Mouse (Mus musculus) layer of hippocampus, postnatal 14 days (tissue): ENCODE measurements around the gene Pptc7. TPM values are rescaled to one million over a fixed set of nuclear protein-coding genes. Genes with fewer than 3 reads are reported as not detected.

Experiments
- DNase-seq, 2 experiments: peaks; one replicate each; pipeline ENCODE4 v3.0.0; 2021 to 2022; ENCODE audit warnings: low spot score in 2 of 2, mixed read lengths in 1 of 2
- long read RNA-seq, 2 experiments: library from polyadenylated mRNA; stranded (forward); transcript quantifications; one replicate each; pipeline ENCODE4 v2.0.0; 2021
- total RNA-seq, 2 experiments: library from RNA; stranded (reverse); gene quantifications; 2 replicates each; pipeline ENCODE4 v1.2.3; 2021

The Pptc7 gene
- total RNA-seq = 10 to 100 TPM; 34.8 to 35.3 TPM
- long read RNA-seq, experiment 1, full-length matches to known transcripts = 7 of 18 reads
- long read RNA-seq, experiment 1, partial matches to known transcripts = 9 of 18 reads
- long read RNA-seq, experiment 1, other reads (novel, unspliced or antisense) = 2 of 18 reads
- long read RNA-seq, experiment 2, full-length matches to known transcripts = 8 of 20 reads
- long read RNA-seq, experiment 2, partial matches to known transcripts = 1 of 20 reads
- long read RNA-seq, experiment 2, other reads (novel, unspliced or antisense) = 11 of 20 reads

DNA sequence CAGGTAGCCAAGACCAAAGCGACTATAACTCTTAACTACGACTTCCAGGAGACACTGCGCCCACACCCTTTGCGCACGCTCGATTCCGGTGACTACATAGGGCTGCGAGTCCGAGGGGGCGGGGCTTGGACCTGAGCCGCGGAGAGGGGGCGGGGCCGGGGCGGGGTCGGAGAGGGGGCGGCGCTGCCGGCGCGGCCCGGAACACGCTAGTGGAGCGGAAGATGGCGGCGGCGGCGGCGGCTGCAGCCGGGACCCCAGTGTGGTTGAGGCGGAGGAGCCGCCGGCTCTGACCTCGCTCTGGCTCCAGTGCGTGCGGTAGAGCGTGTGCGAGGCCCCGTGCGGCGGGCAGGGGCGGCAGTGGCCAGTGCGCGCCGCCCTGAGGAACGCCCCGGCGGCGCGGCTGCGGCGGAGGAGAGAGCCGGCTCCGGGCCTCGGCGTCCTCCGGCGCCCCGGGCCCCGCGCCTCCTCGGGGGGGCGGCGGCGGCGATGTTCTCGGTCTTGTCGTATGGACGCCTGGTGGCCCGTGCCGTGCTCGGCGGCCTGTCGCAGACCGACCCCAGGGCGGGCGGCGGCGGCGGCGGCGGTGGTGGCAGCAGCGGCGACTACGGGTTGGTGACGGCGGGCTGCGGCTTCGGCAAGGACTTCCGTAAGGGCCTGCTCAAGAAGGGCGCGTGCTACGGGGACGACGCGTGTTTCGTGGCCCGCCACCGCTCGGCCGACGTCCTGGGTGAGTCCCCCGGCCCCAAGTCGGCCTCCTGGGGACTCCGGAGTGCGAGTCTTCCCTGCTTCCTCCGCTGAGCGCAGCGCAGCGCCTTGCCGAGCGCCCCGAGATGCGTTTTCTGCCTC is at the start of gene Pptc7:
TSS of gene Pptc7 (plus strand) at position 183 of the 846 bp plus-strand sequence.
- DNase-seq = peak; percentile 78 to 91

GRCm38 (mm10) chr5:122235196-122235836 is 48.8 kb upstream of the Pptc7 start:
- no peak for DNase-seq

GRCm38 (mm10) chr5:122237200-122237599 is 47.0 kb upstream of the Pptc7 start:
- no peak for DNase-seq

- DNase-seq = no peak
Observed at GRCm38 (mm10) chr5:122239618-122240017, 44.5 kb upstream of the Pptc7 start.

DNA sequence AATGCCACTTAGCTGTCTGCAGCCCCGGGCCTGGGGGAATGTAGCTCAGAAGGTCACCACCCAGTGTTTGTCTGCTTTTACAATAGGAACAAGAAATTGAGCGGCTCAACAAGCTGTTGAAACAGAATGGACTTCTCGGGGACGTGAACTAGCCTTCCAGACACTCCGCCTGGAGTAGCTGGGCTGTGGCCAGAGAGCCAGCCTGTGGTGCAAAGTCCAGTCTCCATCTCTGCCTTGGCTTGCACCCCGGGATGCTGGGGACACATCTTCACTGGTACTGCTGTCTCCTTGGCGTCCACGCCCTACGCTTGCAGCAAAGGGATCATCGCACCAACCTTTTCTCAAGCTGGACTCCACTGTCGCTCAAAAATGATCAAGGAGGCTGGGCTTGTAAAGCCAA is 43.6 kb upstream of the Pptc7 start:
- DNase-seq = no peak

DNA sequence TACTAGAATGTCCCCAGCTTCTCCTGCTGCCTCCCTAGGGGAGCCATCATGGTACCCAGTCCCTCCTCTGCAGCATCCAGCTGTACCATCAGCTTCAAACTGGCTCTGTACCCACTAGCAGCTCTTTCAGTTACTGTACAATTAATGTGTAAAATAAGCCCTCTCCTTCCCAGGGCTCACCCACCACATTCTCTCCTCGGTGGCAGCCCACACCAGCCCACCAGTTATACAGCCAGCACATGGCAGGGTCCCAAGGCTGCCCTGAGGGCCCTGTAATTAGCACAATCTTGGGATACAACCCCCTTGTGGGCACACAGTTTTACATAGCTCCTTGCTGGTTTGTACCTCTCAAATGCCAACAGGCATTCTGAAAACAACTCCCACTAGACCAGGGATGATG is 43.2 kb upstream of the Pptc7 start:
- DNase-seq = no peak

DNA sequence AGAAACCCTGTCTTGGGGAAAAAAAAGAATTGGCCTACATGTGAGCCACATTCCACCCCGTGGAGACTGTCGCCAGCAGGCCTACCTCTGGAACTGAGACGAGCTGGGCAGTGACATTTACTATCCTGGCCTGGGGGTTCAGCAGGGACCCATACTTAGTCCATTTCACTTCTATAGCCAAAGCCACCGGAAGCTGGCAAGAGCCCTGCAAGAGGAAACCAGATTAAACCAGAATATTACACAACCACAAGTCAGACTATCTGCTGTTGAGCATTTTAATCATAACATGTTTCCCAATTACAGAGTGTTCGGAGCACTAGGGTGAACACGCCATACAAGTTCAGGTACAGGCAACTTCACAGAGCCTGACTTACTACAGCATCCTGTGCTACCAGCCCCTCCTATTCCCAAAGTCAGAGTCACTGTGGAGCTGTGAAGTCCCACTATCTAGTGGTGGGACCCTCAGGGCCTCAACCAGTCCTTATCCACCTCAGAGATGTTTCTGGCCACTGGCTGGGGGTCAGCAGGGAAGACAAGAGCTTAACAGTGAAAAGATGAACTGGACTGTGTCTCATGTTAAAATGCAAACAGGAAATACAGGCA is 41.5 kb upstream of the Pptc7 start:
- DNase-seq = no peak

DNA sequence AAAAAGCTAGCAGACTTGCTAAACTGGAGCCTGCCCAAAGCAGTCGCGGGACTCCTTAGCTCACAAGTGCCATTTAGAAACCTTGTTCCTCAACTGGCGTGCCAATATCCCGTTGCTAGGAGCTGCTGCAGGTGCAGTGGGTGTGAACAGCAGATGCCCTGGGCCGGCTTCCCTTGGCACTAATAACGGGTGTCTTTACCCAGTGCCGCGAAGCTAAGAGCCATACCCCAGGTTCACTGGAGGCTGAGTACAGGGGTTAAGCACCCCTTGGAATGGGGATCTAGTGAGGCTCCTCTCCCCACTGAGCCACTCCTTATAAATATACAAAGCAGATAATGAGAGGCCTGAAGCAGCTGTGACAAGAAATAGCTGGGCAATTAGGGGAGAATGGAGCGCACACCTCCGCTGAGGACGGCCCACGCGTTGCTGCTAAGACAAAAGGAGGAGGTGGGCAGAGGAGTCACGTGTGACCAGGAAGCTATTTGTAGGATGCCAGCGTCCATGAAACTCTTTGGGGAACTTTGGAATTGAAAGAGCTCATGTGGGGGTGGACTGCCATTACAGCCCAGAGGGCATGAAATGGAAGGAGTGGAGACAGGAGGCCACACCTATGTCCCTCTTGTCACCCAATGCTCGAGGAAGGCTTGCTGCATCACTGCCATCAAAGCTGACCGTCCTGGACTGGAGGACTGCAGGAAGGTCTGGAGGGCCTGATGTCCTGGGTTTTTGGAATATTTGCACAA is 40.2 kb upstream of the Pptc7 start:
- DNase-seq = no peak

DNA sequence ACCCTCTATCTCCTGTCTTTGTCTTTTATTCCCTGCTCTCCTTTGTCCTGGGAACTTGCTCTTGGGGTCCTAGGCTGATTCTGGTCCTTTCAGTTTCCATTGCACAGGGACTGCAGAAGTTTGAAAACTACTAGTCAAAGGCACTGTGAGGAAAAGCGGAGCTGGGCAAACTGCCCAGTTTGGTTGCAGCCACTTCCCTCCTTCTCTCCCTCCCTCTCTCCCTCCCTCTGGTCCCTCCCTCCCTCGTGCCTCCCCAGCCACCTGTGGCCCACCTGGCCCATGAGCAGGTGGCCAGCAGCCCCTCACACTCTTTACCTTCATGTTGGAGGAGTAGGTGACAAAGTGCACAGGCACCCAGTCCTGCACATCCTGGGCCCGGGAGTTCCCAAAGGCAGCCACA is 39.0 kb upstream of the Pptc7 start:
- DNase-seq = no peak

- no peak for DNase-seq
Observed at GRCm38 (mm10) chr5:122246547-122247167, 37.5 kb upstream of the Pptc7 start.

DNA sequence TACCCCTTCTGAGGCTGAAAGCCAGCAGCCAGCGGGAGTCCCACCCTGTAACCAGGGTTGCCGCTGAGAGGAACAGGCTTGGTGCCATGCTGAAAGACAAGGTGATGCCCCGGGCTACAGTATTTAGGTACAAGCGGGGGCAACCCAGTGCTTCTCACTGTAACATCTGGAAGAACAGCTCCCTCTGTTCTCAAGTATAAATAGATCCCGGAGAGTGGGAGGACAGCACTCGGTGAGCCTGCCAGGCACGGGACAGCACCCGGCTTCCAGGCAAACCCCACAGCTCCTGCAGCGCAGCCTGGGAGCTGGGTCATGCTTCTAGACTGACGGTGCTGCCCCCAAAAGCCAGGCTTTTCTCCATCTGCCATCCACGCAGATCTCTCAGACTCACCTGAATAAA is 36.6 kb upstream of the Pptc7 start:
- no peak for DNase-seq

DNA sequence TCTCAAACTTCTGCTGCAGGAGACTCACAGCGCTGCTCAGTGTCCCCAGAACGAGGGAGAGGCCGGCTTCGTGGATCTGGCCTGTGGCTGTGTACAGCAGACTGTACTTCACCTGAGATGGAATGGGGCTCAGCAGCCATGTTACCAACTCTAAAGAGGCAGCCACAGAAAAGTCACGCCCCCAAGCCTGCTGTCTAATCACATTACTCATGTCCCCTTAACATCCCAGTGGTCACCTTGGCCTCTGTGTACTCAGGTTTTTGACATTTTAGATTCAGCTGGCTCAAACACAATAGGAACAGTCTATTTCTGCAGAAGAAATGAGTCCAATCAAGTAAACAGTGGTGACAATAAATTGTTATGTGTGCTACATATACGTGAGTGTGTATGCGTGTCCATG is 36.2 kb upstream of the Pptc7 start:
- no peak for DNase-seq

- DNase-seq = no peak
Observed at GRCm38 (mm10) chr5:122249281-122249680, 34.9 kb upstream of the Pptc7 start.

DNA sequence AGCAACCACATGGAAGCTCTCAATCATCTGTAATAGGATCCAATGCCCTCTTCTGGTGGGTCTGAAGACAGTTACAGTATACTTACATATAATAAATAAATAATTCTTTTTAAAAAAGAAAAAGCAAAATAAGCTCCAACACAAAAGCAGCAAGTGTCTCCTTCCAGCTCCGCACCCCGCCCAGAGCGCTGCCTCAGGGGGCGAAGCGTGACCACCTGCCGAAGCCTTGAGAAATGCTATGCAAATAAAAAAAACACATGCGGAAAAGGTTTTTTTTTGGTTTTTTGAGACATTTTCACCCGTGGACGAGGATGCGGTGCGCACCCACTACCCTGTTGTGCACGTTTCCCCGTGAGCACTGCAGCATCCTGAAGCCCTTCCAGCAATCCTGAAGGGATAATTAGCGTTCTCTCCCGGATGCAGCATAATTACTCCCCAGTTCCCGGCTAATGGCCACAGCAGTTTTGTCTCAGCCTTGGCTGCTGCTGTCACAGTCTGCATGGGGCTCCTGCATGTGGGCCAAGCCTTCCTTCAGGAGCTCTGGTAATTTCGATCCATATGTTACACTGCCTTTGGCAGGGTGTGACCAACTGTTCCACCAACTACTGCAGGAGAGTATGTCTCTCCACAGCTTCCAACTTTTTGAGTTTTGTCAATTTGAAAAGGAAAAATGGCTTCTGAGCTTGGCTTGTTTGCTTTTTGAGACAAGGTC is 32.1 kb upstream of the Pptc7 start:
- no peak for DNase-seq

DNA sequence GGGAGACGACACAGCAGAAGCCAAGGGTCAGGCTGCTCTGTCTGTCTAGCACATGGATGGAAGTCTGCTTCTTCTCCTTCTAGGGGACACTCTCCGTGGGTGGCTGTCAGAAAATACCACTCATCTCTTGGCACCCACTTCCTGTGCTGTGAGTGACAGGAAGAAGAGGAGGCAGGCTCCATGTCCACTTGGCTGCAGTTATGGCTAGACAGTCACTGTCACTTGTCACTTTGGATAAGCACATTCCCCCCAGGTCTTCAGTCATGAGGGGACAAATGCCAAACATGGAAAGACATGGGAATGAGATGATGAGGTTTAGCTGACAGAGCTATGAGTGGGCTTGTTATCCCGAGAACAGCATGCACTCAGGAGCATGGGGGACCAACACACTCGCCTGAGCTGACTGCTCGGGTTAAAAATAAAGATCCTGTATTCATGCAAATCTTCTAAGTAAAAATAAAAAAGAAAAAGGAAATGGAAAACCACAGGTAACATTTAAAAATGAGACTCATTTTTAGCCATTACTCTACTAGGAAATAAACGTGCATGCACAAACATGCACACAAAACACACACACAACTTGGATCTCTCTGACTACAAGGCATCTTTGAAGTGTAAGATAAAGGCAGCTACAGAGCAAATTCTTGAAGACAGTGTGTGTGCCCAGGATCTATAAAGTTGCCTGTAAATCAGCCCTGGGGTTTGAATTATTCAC is 26.0 kb upstream of the Pptc7 start:
- no peak for DNase-seq

GRCm38 (mm10) chr5:122262104-122262503 is 22.1 kb upstream of the Pptc7 start:
- DNase-seq = no peak

DNA sequence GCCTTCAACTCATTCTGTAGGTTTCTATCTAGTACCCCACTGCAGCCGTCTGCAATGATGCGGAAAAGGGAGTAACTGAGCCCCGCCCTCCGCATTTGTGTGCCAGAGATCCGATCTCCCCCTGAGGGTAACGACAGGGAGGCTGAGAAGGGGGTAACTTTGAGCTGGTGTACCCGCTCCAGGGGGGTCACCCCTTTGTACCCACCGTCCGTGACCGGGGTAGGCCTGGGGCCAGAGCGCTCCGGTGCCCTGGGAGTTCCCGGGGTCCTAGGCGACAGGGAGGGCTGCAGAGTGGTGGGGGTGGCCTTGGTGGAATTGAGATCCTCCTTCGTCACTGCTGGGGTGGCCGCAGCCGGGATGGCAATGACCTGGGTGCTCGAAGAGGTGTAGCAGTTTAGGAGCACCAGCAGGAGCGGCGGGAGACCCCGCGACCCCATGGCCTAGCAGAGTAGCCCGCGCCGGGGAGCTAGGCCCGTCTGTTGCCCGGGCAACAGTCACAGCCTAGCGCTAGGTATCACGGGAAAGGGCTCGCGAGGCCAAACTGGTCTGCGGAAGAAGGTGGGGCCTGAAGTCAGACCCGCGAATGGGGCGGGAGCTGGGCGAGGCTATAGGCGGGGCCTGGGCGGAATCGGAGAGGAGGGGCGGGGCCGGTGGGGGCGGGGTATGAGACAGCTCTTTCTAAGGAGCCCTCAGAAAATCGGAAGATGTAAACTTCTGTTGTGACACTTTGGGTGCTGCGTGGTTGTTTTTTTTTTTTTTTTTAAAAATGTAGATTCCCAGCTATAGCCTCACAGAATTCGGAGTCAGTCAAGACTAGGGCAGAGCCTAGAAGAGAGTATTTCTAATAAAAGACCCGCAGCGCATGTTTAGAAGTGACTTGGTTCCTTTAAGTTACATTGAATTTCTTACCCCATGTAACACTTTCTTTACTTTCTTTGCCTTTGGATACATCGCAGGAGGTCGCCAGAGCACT is 19.9 kb upstream of the Pptc7 start, which contains the start of gene Tctn1:
TSS of gene Tctn1 (minus strand) at position 528 of the 973 bp plus-strand sequence.
- DNase-seq = peak; percentile 75 to 85

DNA sequence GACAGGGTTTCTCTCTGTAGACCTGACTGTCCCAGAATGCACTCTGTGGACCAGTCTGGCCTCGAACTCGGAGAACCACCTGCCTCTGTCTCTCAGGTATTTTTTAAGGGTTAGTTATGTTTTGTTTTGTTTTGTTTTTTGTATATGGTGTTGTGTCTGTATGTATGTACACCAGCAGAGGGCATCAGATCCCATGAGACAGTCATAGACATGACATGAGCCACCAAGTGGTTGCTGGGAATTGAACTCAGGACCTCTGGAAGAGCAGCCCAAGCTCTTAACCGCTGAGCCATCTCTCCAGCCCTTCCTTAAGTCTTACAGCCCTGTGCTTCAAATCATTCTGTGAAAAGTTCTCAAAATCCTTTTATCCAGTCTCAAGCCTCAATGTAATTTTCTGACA is 19.0 kb upstream of the Pptc7 start:
- no peak for DNase-seq
